Mouse (Mus musculus): ENCODE measurements around the gene Smad1. TPM values are rescaled to one million over a fixed set of nuclear protein-coding genes. Genes with fewer than 3 reads are reported as not detected.

Gene Smad1
- polyA plus RNA-seq (2014; fragmentation: Illumina TruSeq; extraction: RNeasy Lipid Tissue Mini Kit (QIAGEN cat#74804); ENCODE audit: low read depth, low replicate concordance): 8.2 TPM

DNA sequence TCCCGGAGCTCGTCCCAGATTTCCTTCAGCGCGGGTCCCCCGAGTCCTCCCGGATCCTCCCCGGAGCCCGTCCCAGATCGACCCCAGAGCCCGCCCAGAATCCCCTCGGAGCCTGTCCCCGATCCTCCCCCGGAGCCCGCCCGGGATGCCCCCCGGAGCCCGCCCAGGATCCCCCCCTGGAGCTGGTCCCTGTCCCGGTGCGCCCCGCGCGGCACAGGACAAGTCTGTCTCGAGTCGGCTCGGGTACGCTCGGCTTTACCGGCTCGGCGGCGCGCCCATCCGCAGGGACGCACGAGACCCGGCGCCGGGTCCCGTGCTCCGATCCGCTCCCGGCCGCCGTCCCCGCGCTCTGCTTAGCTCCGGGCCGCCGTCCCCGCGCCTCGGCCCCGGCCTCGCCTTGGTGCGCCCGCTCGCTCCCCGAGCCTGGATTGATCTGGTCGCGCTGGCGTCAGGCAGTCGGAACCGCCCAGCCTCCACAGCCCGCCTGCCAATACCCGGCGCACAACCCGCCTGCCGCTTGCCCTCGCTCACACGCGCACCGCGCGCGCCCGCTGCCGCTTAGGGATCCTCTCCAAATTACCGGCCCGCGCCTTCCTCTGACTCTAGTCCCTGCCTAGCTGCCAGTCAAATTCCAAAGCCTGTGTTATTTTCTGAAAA lies at the start of gene Smad1:
TSS of gene Smad1 (minus strand) at position 525 of the 657 bp plus-strand sequence.

GRCm38 (mm10) chr8:79294610-79295275 lies 104.6 kb downstream of the Smad1 start, which contains the start of gene Mmaa:
Mmaa (minus strand) TSS chr8:79294937.

Other genes with a start within 250 kb of the Smad1 start
- not detected for gene 1700011L22Rik, start 150.9 kb downstream of the Smad1 start, polyA plus RNA-seq (2014; fragmentation: Illumina TruSeq; extraction: RNeasy Lipid Tissue Mini Kit (QIAGEN cat#74804); ENCODE audit: low read depth, low replicate concordance)
- 42.5 TPM for gene Mmaa, start 104.6 kb downstream of the Smad1 start, polyA plus RNA-seq (2014; fragmentation: Illumina TruSeq; extraction: RNeasy Lipid Tissue Mini Kit (QIAGEN cat#74804); ENCODE audit: low read depth, low replicate concordance)
- gene Otud4, start 240.1 kb upstream of the Smad1 start, polyA plus RNA-seq (2014; fragmentation: Illumina TruSeq; extraction: RNeasy Lipid Tissue Mini Kit (QIAGEN cat#74804); ENCODE audit: low read depth, low replicate concordance): 34.7 TPM

All from heart, adult 10 weeks (tissue).